Mouse (Mus musculus): ENCODE results near the gene Psmb3. TPM values are rescaled to one million over a fixed set of nuclear protein-coding genes. Genes with fewer than 3 reads are reported as not detected.

Psmb3 gene
- polyA plus RNA-seq, 1 experiment from 2014 or later, result 463 TPM

- 88% methylated on average over 1 of the region's 1 CpGs for WGBS
- Histone ChIP-seq H3K27me3 (ENCODE audit: control insufficient read depth, insufficient read depth, low read length) (no peaks in the 10 kb centered on the region), H3K4me3 (ENCODE audit: low read depth, low read length) (no peak overlapping the region), H3K4me2 (ENCODE audit: low read depth, low read length, severe bottlenecking) (no peak overlapping the region), H3K4me1 (replicated peaks; ENCODE audit: control insufficient read depth, insufficient read depth, low read length) (no peaks in the 10 kb centered on the region), H3K36me3 (ENCODE audit: control insufficient read depth, insufficient read depth, low read length) (no peaks in the 10 kb centered on the region; the same call in 1 of the 2 replicates), H3K27ac (ENCODE audit: low read depth, low read length) (no peak overlapping the region), H3K9ac (ENCODE audit: low read length) (no peak overlapping the region), H3K9me3 (ENCODE audit: control insufficient read depth, low read length) (no peaks in the 10 kb centered on the region)
- no peak for ATAC-seq (replicated peaks; ENCODE audit: low FRiP score)
- DNase-seq (ENCODE audit: low spot score), result no peak
Observed at GRCm38 (mm10) chr11:97758125-97758524, 54.9 kb downstream of the Psmb3 start.

GRCm38 (mm10) chr11:97758942-97759341 lies 55.7 kb downstream of the Psmb3 start:
- Histone ChIP-seq H3K27me3 (ENCODE audit: control insufficient read depth, insufficient read depth, low read length) (no peaks in the 10 kb centered on the region), H3K4me2 (ENCODE audit: low read depth, low read length, severe bottlenecking) (no peak overlapping the region), H3K9me3 (ENCODE audit: control insufficient read depth, low read length) (no peaks in the 10 kb centered on the region), H3K9ac (ENCODE audit: low read length) (no peak overlapping the region), H3K4me1 (replicated peaks; ENCODE audit: control insufficient read depth, insufficient read depth, low read length) (no peaks in the 10 kb centered on the region), H3K36me3 (ENCODE audit: control insufficient read depth, insufficient read depth, low read length) (no peaks in the 10 kb centered on the region; the same call in 1 of the 2 replicates), H3K27ac (ENCODE audit: low read depth, low read length) (no peak overlapping the region), H3K4me3 (ENCODE audit: low read depth, low read length) (no peak overlapping the region)
- ATAC-seq (replicated peaks; ENCODE audit: low FRiP score) (no peak), DNase-seq (ENCODE audit: low spot score) (no peak)
- WGBS, result 89% methylated on average over 6 of the region's 6 CpGs

DNA sequence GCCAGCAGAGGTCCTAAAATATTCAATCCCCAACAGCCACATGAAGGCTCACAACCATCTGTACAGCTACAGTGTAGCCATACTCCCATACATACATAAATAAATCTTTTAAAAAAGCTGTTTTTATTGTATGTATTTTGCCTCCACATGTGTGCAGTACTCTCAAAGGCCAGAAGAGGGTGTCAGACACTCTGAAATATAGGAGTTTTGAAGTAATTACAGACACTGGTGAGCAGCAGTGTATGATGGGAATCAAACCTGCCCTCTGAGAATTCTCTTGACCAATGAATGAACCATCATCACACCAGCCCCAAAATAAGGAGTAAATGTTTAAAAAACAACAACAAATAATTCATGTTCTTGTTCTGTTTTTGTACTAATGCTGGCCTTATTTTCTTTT lies 58.4 kb downstream of the Psmb3 start:
- H3K9me3 ChIP-seq (ENCODE audit: control insufficient read depth, low read length), result no peaks in the 10 kb centered on the region
- H3K36me3 ChIP-seq (ENCODE audit: control insufficient read depth, insufficient read depth, low read length), result no peaks in the 10 kb centered on the region; the same call in 1 of the 2 replicates
- no peak overlapping the region for H3K4me2 ChIP-seq (ENCODE audit: low read depth, low read length, severe bottlenecking)
- peaks cover 7% of the 10 kb centered on the region; the same call in 1 of the 2 replicates for H3K4me1 ChIP-seq (replicated peaks; ENCODE audit: control insufficient read depth, insufficient read depth, low read length)
- H3K27me3 ChIP-seq (ENCODE audit: control insufficient read depth, insufficient read depth, low read length), result no peaks in the 10 kb centered on the region
- no peak for DNase-seq (ENCODE audit: low spot score)
- no peak overlapping the region for H3K9ac ChIP-seq (ENCODE audit: low read length)
- no peak overlapping the region for H3K4me3 ChIP-seq (ENCODE audit: low read depth, low read length)
- no peak for ATAC-seq (replicated peaks; ENCODE audit: low FRiP score)
- no peak overlapping the region for H3K27ac ChIP-seq (ENCODE audit: low read depth, low read length)

Small RNA genes lying within 50 kb of the gene (microRNA-seq; reads per million reads assigned to microRNA genes)
- gene Gm24158 (ENCODE audit: insufficient number of aligned reads), result not detected
- not detected for gene Mir6927 (ENCODE audit: insufficient number of aligned reads)
- not detected for gene Mir8102 (ENCODE audit: insufficient number of aligned reads)

Other genes with a start within 250 kb of the Psmb3 start
- gene 4933428G20Rik, start 203.1 kb upstream of the Psmb3 start, polyA plus RNA-seq (2014; fragmentation: Nextera tagmentation; extraction: Ambion mirVana), result 0.17 TPM in 1 of 2 replicates, not detected in the other
- gene Srcin1, start 127.2 kb upstream of the Psmb3 start, polyA plus RNA-seq (2014; fragmentation: Nextera tagmentation; extraction: Ambion mirVana), result 3.2 and 3.7 TPM in 2 replicates
- gene Epop, start 73.7 kb upstream of the Psmb3 start, polyA plus RNA-seq (2014; fragmentation: Nextera tagmentation; extraction: Ambion mirVana), result 13.8 and 15.8 TPM in 2 replicates
- gene Mllt6, start 40.0 kb upstream of the Psmb3 start, polyA plus RNA-seq (2014; fragmentation: Nextera tagmentation; extraction: Ambion mirVana), result 3.4 and 4.9 TPM in 2 replicates
- 13.5 and 14.0 TPM in 2 replicates for gene Cisd3, start 17.6 kb upstream of the Psmb3 start, polyA plus RNA-seq (2014; fragmentation: Nextera tagmentation; extraction: Ambion mirVana)
- gene Pcgf2, start 2.9 kb upstream of the Psmb3 start, polyA plus RNA-seq (2014; fragmentation: Nextera tagmentation; extraction: Ambion mirVana), result 24.2 and 25.9 TPM in 2 replicates
- gene Pip4k2b, start 41.3 kb downstream of the Psmb3 start, polyA plus RNA-seq (2014; fragmentation: Nextera tagmentation; extraction: Ambion mirVana), result 1.8 and 1.9 TPM in 2 replicates
- gene Cwc25, start 63.2 kb downstream of the Psmb3 start, polyA plus RNA-seq (2014; fragmentation: Nextera tagmentation; extraction: Ambion mirVana), result 16.3 and 19.5 TPM in 2 replicates
- 0.44 TPM in 1 of 2 replicates, not detected in the other for gene 1700001P01Rik, start 72.5 kb downstream of the Psmb3 start, polyA plus RNA-seq (2014; fragmentation: Nextera tagmentation; extraction: Ambion mirVana)
- 400 and 454 TPM in 2 replicates for gene Rpl23, start 79.0 kb downstream of the Psmb3 start, polyA plus RNA-seq (2014; fragmentation: Nextera tagmentation; extraction: Ambion mirVana)
- 77.6 and 77.8 TPM in 2 replicates for gene Lasp1, start 95.6 kb downstream of the Psmb3 start, polyA plus RNA-seq (2014; fragmentation: Nextera tagmentation; extraction: Ambion mirVana)
- gene B230217C12Rik, start 137.4 kb downstream of the Psmb3 start, polyA plus RNA-seq (2014; fragmentation: Nextera tagmentation; extraction: Ambion mirVana), result 13.3 and 17.7 TPM in 2 replicates
- gene Fbxo47, start 180.8 kb downstream of the Psmb3 start, polyA plus RNA-seq (2014; fragmentation: Nextera tagmentation; extraction: Ambion mirVana), result 0.40 and 0.83 TPM in 2 replicates